Mouse (Mus musculus): ENCODE results near the gene Zfp575.

GRCm38 (mm10) chr7:24586828-24587227 is 613 bp downstream of the Zfp575 start:
- TF ChIP-seq CTCF (IDR thresholded peaks at IDR 0.05; ENCODE audit: borderline replicate concordance, insufficient read depth, low read depth, low read length) (no peak), POLR2A (IDR thresholded peaks at IDR 0.05; ENCODE audit: borderline replicate concordance, insufficient read depth, low read length) (no peak)

Measured in cerebellum, adult 2 months (tissue).